Mouse (Mus musculus) G1E (cell line): ENCODE measurements at regions not wholly inside any gene's neighbourhood (a gene's known extent, or its start where the extent isn't known, plus 50 kb on each side); places are given as distances from the start of the nearest gene placed in this dataset.

Experiments used
- CTCF ChIP-seq: IDR thresholded peaks from 2 replicates; pipeline ENCODE4 v1.5.1; 2012; ENCODE audit warnings: low read depth, low read length, inconsistent platforms, mixed read lengths
- GATA1 ChIP-seq: IDR thresholded peaks from 2 replicates; pipeline ENCODE4 v1.6.1; 2012; ENCODE audit warnings: borderline replicate concordance, low read length, inconsistent platforms, mixed read lengths
- POLR2AphosphoS5 ChIP-seq: IDR thresholded peaks from 2 replicates; pipeline ENCODE4 v1.6.1; 2012; ENCODE audit warnings: low read depth, low read length, inconsistent platforms; ENCODE audit not compliant: insufficient replicate concordance

- TF ChIP-seq CTCF (no peak), GATA1 (no peak), POLR2AphosphoS5 (no peak)
Measured at GRCm38 (mm10) chr3:39082678-39083270, 196.0 kb downstream of the Fat4 start.
